Mouse (Mus musculus): ENCODE results near the gene Pdcd7. TPM values are rescaled to one million over a fixed set of nuclear protein-coding genes. Genes with fewer than 3 reads are reported as not detected.

Gene Pdcd7
- polyA plus RNA-seq, 1 experiment from 2014 or later: 18.3 TPM

GRCm38 (mm10) chr9:65382031-65382750 lies 36.3 kb downstream of the Pdcd7 start:
- Histone ChIP-seq H3K9me3 (no peaks in the 10 kb centered on the region), H3K9ac (replicated peaks) (no peak overlapping the region), H3K27ac (no peak overlapping the region), H3K4me3 (replicated peaks) (no peak overlapping the region), H3K27me3 (no peaks in the 10 kb centered on the region), H3K4me2 (no peak overlapping the region), H3K4me1 (replicated peaks) (peaks cover 7% of the 10 kb centered on the region; the same call in 1 of the 2 replicates), H3K36me3 (peaks cover 7% of the 10 kb centered on the region; the same call in 1 of the 2 replicates)
- 72% methylated on average over 6 of the region's 6 CpGs for WGBS
- no peak for ATAC-seq (ENCODE audit: insufficient number of reproducible peaks, insufficient read depth, low FRiP score, low TSS enrichment, low read depth)

GRCm38 (mm10) chr9:65382751-65383097 lies 36.8 kb downstream of the Pdcd7 start:
- H3K4me1 ChIP-seq (replicated peaks): peaks cover 7% of the 10 kb centered on the region; the same call in 1 of the 2 replicates
- no peak overlapping the region for H3K4me3 ChIP-seq (replicated peaks)
- H3K9me3 ChIP-seq: no peaks in the 10 kb centered on the region
- no peak for ATAC-seq (ENCODE audit: insufficient number of reproducible peaks, insufficient read depth, low FRiP score, low TSS enrichment, low read depth)
- H3K36me3 ChIP-seq: peaks cover 2% of the 10 kb centered on the region; the same call in 1 of the 2 replicates
- H3K27me3 ChIP-seq: no peaks in the 10 kb centered on the region
- no peak overlapping the region for H3K9ac ChIP-seq (replicated peaks)
- H3K4me2 ChIP-seq: no peak overlapping the region
- 53% methylated on average over 3 of the region's 3 CpGs for WGBS
- no peak overlapping the region for H3K27ac ChIP-seq

- peaks cover 9% of the 10 kb centered on the region for H3K27me3 ChIP-seq
- no peak overlapping the region for H3K27ac ChIP-seq
- ATAC-seq (ENCODE audit: insufficient number of reproducible peaks, insufficient read depth, low FRiP score, low TSS enrichment, low read depth): no peak
- no peak overlapping the region for H3K4me3 ChIP-seq (replicated peaks)
- no peaks in the 10 kb centered on the region for H3K9me3 ChIP-seq
- H3K9ac ChIP-seq (replicated peaks): no peak overlapping the region
- H3K36me3 ChIP-seq: no peaks in the 10 kb centered on the region
- peaks cover 7% of the 10 kb centered on the region; the same call in 1 of the 2 replicates for H3K4me1 ChIP-seq (replicated peaks)
- H3K4me2 ChIP-seq: no peak overlapping the region
- WGBS: 31% methylated on average over 3 of the region's 3 CpGs
Observed at GRCm38 (mm10) chr9:65384276-65384675, 38.4 kb downstream of the Pdcd7 start.

- Histone ChIP-seq H3K27me3 (peaks cover 32% of the 10 kb centered on the region), H3K9me3 (no peaks in the 10 kb centered on the region), H3K27ac (no peak overlapping the region), H3K9ac (replicated peaks) (no peak overlapping the region), H3K36me3 (no peaks in the 10 kb centered on the region), H3K4me3 (replicated peaks) (no peak overlapping the region), H3K4me1 (replicated peaks) (peaks cover 12% of the 10 kb centered on the region; the same call in 1 of the 2 replicates), H3K4me2 (no peak overlapping the region)
- WGBS: 18% methylated on average over 8 of the region's 8 CpGs
- no peak for ATAC-seq (ENCODE audit: insufficient number of reproducible peaks, insufficient read depth, low FRiP score, low TSS enrichment, low read depth)
Observed at GRCm38 (mm10) chr9:65386373-65387140, 40.7 kb downstream of the Pdcd7 start.

GRCm38 (mm10) chr9:65390752-65391612 lies 45.1 kb downstream of the Pdcd7 start:
- H3K9me3 ChIP-seq: no peaks in the 10 kb centered on the region
- H3K4me2 ChIP-seq: peak overlapping the region; percentile 70
- peak overlapping the region; percentile 64 for H3K9ac ChIP-seq (replicated peaks)
- peak overlapping the region; percentile 47 for H3K4me3 ChIP-seq (replicated peaks)
- no peak overlapping the region for H3K27ac ChIP-seq
- H3K4me1 ChIP-seq (replicated peaks): 0 out of 2 replicates have a peak, but pooled peaks cover 13% of the 10 kb centered on the region
- H3K36me3 ChIP-seq: no peaks in the 10 kb centered on the region
- ATAC-seq (ENCODE audit: insufficient number of reproducible peaks, insufficient read depth, low FRiP score, low TSS enrichment, low read depth): peak; percentile 26; the same call in 1 of the 2 replicates
- WGBS: 17% methylated on average over 90 of the region's 96 CpGs
- peaks cover 54% of the 10 kb centered on the region for H3K27me3 ChIP-seq

GRCm38 (mm10) chr9:65391613-65391964 lies 45.7 kb downstream of the Pdcd7 start, which contains the start of gene Kbtbd13:
Gene Kbtbd13, minus strand, starts transcription at chr9:65391652.
- Histone ChIP-seq H3K4me3 (replicated peaks) (peak within 1 kb of the TSS; percentile 47), H3K9ac (replicated peaks) (peak within 1 kb of the TSS; percentile 64), H3K27me3 (peaks cover 54% of the 10 kb centered on the region), H3K9me3 (no peaks in the 10 kb centered on the region), H3K4me2 (peak within 1 kb of the TSS; percentile 70), H3K4me1 (replicated peaks) (0 out of 2 replicates have a peak, but pooled peaks cover 9% of the 10 kb centered on the region), H3K36me3 (no peaks in the 10 kb centered on the region), H3K27ac (no peak within 1 kb of the TSS)
- ATAC-seq (ENCODE audit: insufficient number of reproducible peaks, insufficient read depth, low FRiP score, low TSS enrichment, low read depth): no peak
- WGBS: 31% methylated on average over 8 of the region's 8 CpGs

GRCm38 (mm10) chr9:65392638-65393364 lies 46.9 kb downstream of the Pdcd7 start:
- Histone ChIP-seq H3K4me3 (replicated peaks) (no peak overlapping the region), H3K27me3 (peaks cover 54% of the 10 kb centered on the region), H3K27ac (no peak overlapping the region), H3K4me1 (replicated peaks) (0 out of 2 replicates have a peak, but pooled peaks cover 10% of the 10 kb centered on the region), H3K9ac (replicated peaks) (no peak overlapping the region), H3K36me3 (no peaks in the 10 kb centered on the region), H3K9me3 (no peaks in the 10 kb centered on the region), H3K4me2 (no peak overlapping the region)
- WGBS: 29% methylated on average over 6 of the region's 6 CpGs
- no peak for ATAC-seq (ENCODE audit: insufficient number of reproducible peaks, insufficient read depth, low FRiP score, low TSS enrichment, low read depth)

- no peak overlapping the region for H3K27ac ChIP-seq
- peaks cover 52% of the 10 kb centered on the region for H3K27me3 ChIP-seq
- H3K4me1 ChIP-seq (replicated peaks): peaks cover 16% of the 10 kb centered on the region; the same call in 1 of the 2 replicates
- 56% methylated on average over 2 of the region's 2 CpGs for WGBS
- H3K4me3 ChIP-seq (replicated peaks): no peak overlapping the region
- no peaks in the 10 kb centered on the region for H3K9me3 ChIP-seq
- no peak overlapping the region for H3K4me2 ChIP-seq
- H3K36me3 ChIP-seq: no peaks in the 10 kb centered on the region
- H3K9ac ChIP-seq (replicated peaks): no peak overlapping the region
- no peak for ATAC-seq (ENCODE audit: insufficient number of reproducible peaks, insufficient read depth, low FRiP score, low TSS enrichment, low read depth)
Observed at GRCm38 (mm10) chr9:65393606-65394005, 47.7 kb downstream of the Pdcd7 start.

GRCm38 (mm10) chr9:65394360-65394759 lies 48.5 kb downstream of the Pdcd7 start:
- Histone ChIP-seq H3K9me3 (no peaks in the 10 kb centered on the region), H3K27ac (no peak overlapping the region), H3K4me2 (no peak overlapping the region), H3K4me1 (replicated peaks) (peaks cover 20% of the 10 kb centered on the region; the same call in 1 of the 2 replicates), H3K4me3 (replicated peaks) (no peak overlapping the region), H3K36me3 (no peaks in the 10 kb centered on the region), H3K9ac (replicated peaks) (no peak overlapping the region), H3K27me3 (peaks cover 44% of the 10 kb centered on the region)
- ATAC-seq (ENCODE audit: insufficient number of reproducible peaks, insufficient read depth, low FRiP score, low TSS enrichment, low read depth): no peak
- 61% methylated on average over 2 of the region's 2 CpGs for WGBS

- H3K27me3 ChIP-seq: peaks cover 5% of the 10 kb centered on the region
- H3K27ac ChIP-seq: no peak within 1 kb of the TSS
- H3K4me1 ChIP-seq (replicated peaks): peaks cover 11% of the 10 kb centered on the region; the same call in 1 of the 2 replicates
- peak within 1 kb of the TSS; percentile 71 for H3K9ac ChIP-seq (replicated peaks)
- peak within 1 kb of the TSS; percentile 81 for H3K4me2 ChIP-seq
- H3K36me3 ChIP-seq: no peaks in the 10 kb centered on the region
- peak within 1 kb of the TSS; percentile 64 for H3K4me3 ChIP-seq (replicated peaks)
- H3K9me3 ChIP-seq: no peaks in the 10 kb centered on the region
- peak; percentile 87 for ATAC-seq (ENCODE audit: insufficient number of reproducible peaks, insufficient read depth, low FRiP score, low TSS enrichment, low read depth)
- under 1% methylated on average over 24 of the region's 24 CpGs for WGBS
Observed at GRCm38 (mm10) chr9:65398279-65398678, 52.4 kb downstream of the Pdcd7 start, which contains the start of gene Rasl12. Gene Rasl12, plus strand, starts transcription at chr9:65398506.

Data from limb, embryonic 12.5 days (tissue).